Mouse (Mus musculus) limb, embryonic 11.5 days (tissue): ENCODE results near the gene Mn1. TPM values are rescaled to one million over a fixed set of nuclear protein-coding genes. Genes with fewer than 3 reads are reported as not detected.

ENCODE experiments used
- ATAC-seq: fragments of 200-750 bp; cut with Nextera tagmentation; 2 replicates; pipeline ENCODE4 v1.8.0; 2017; ENCODE audit warnings: low read depth; ENCODE audit not compliant: insufficient number of reproducible peaks, low FRiP score, low TSS enrichment
- DNase-seq: peaks from one replicate; pipeline ENCODE4 v3.0.0-alpha.2; 2015; ENCODE audit warnings: low spot score
- H3K27ac ChIP-seq: fragments of 300-500 bp; sonication (generic); replicated peaks from 2 replicates; pipeline ENCODE4 v1.5.1; 2014; ENCODE audit warnings: low read depth, mild to moderate bottlenecking, low read length
- H3K27me3 ChIP-seq: fragments of 300-500 bp; sonication (generic); 2 replicates; pipeline ENCODE4 v1.6.1; 2014; ENCODE audit warnings: mild to moderate bottlenecking, low read length, mixed read lengths; ENCODE audit not compliant: control insufficient read depth, insufficient read depth
- H3K36me3 ChIP-seq: fragments of 300-500 bp; sonication (generic); 2 replicates; pipeline ENCODE4 v1.6.1; 2014; ENCODE audit warnings: mild to moderate bottlenecking, low read length, moderate library complexity, mixed read lengths; ENCODE audit not compliant: control insufficient read depth, insufficient read depth
- H3K4me1 ChIP-seq: fragments of 300-500 bp; sonication (generic); 2 replicates; pipeline ENCODE4 v1.6.1; 2014; ENCODE audit warnings: low read length, mixed read lengths; ENCODE audit not compliant: control insufficient read depth, insufficient read depth
- H3K4me2 ChIP-seq: fragments of 300-500 bp; sonication (generic); 2 replicates; pipeline ENCODE4 v1.6.1; 2014; ENCODE audit warnings: low read depth, mild to moderate bottlenecking, moderate library complexity; ENCODE audit not compliant: severe bottlenecking
- H3K4me3 ChIP-seq: fragments of 300-500 bp; sonication (generic); 2 replicates; pipeline ENCODE4 v1.5.1; 2014; ENCODE audit warnings: low read depth, low read length
- H3K9ac ChIP-seq: fragments of 300-500 bp; sonication (generic); 2 replicates; pipeline ENCODE4 v1.6.1; 2014; ENCODE audit warnings: mild to moderate bottlenecking, low read length
- H3K9me3 ChIP-seq: fragments of 300-500 bp; sonication (generic); 2 replicates; pipeline ENCODE4 v1.6.1; 2016; ENCODE audit warnings: low read length; ENCODE audit not compliant: control insufficient read depth
- WGBS: fragments of 180-500 bp; shearing (Covaris S2); extraction: QIAGEN DNeasy Blood & Tissue Kit; methylation state at CpG from one replicate; pipeline ENCODE4 v1.1.7; 2014; 5-methylcytosine and 5-hydroxymethylcytosine counted together
- polyA plus RNA-seq: library from polyadenylated mRNA; unstranded; fragments of >200 nt; fragmentation: Nextera tagmentation; extraction: Ambion mirVana; gene quantifications from 2 replicates; pipeline ENCODE4 v1.2.1, GENCODE M21; 2014

Mn1 gene
- polyA plus RNA-seq, 1 experiment from 2014 or later, result 12.4 TPM

GRCm38 (mm10) chr5:111489022-111489616 lies 72.0 kb downstream of the Mn1 start:
- no peak for DNase-seq
- Histone ChIP-seq H3K9ac (no peak overlapping the region), H3K27me3 (no peaks in the 10 kb centered on the region), H3K36me3 (no peaks in the 10 kb centered on the region), H3K4me1 (no peaks in the 10 kb centered on the region), H3K9me3 (no peaks in the 10 kb centered on the region), H3K4me3 (no peak overlapping the region), H3K4me2 (0 out of 2 replicates have a peak overlapping the region, but pooled peaks have one; percentile 10), H3K27ac (no peak overlapping the region)
- ATAC-seq, result no peak
- WGBS, result 57% methylated on average over 7 of the region's 7 CpGs

- ATAC-seq (no peak), DNase-seq (no peak)
- Histone ChIP-seq H3K27ac (no peak overlapping the region), H3K9ac (no peak overlapping the region), H3K9me3 (no peaks in the 10 kb centered on the region), H3K4me1 (no peaks in the 10 kb centered on the region), H3K4me2 (no peak overlapping the region), H3K4me3 (no peak overlapping the region), H3K36me3 (no peaks in the 10 kb centered on the region), H3K27me3 (no peaks in the 10 kb centered on the region)
- 67% methylated on average over 4 of the region's 4 CpGs for WGBS
Measured at GRCm38 (mm10) chr5:111490599-111490998, 73.4 kb downstream of the Mn1 start.

GRCm38 (mm10) chr5:111491485-111491884 lies 74.3 kb downstream of the Mn1 start:
- Histone ChIP-seq H3K36me3 (no peaks in the 10 kb centered on the region), H3K4me3 (no peak overlapping the region), H3K27ac (no peak overlapping the region), H3K9ac (no peak overlapping the region), H3K9me3 (no peaks in the 10 kb centered on the region), H3K27me3 (no peaks in the 10 kb centered on the region), H3K4me2 (no peak overlapping the region), H3K4me1 (no peaks in the 10 kb centered on the region)
- DNase-seq (no peak), ATAC-seq (no peak)
- WGBS, result 85% methylated on average over 1 of the region's 1 CpGs

- Histone ChIP-seq H3K36me3 (no peaks in the 10 kb centered on the region), H3K4me3 (no peak overlapping the region), H3K4me1 (no peaks in the 10 kb centered on the region), H3K27me3 (no peaks in the 10 kb centered on the region), H3K27ac (no peak overlapping the region), H3K4me2 (no peak overlapping the region), H3K9me3 (no peaks in the 10 kb centered on the region), H3K9ac (no peak overlapping the region)
- ATAC-seq (no peak), DNase-seq (no peak)
- 51% methylated on average over 3 of the region's 3 CpGs for WGBS
Measured at GRCm38 (mm10) chr5:111500036-111500435, 82.9 kb downstream of the Mn1 start.

- ATAC-seq, result no peak
- Histone ChIP-seq H3K9ac (no peak overlapping the region), H3K27me3 (no peaks in the 10 kb centered on the region), H3K27ac (no peak overlapping the region), H3K4me1 (no peaks in the 10 kb centered on the region), H3K4me2 (no peak overlapping the region), H3K4me3 (no peak overlapping the region), H3K36me3 (no peaks in the 10 kb centered on the region), H3K9me3 (no peaks in the 10 kb centered on the region)
- no peak for DNase-seq
- WGBS, result 70% methylated on average over 13 of the region's 13 CpGs
Measured at GRCm38 (mm10) chr5:111501691-111502441, 84.7 kb downstream of the Mn1 start.

GRCm38 (mm10) chr5:111505241-111505640 lies 88.1 kb downstream of the Mn1 start:
- H3K4me1 ChIP-seq, result peaks cover 14% of the 10 kb centered on the region
- no peak for ATAC-seq
- no peak for DNase-seq
- H3K4me2 ChIP-seq, result no peak overlapping the region
- H3K27me3 ChIP-seq, result no peaks in the 10 kb centered on the region
- H3K9ac ChIP-seq, result no peak overlapping the region
- no peak overlapping the region for H3K4me3 ChIP-seq
- WGBS, result 88% methylated on average over 6 of the region's 6 CpGs
- H3K27ac ChIP-seq, result no peak overlapping the region
- no peaks in the 10 kb centered on the region for H3K36me3 ChIP-seq
- no peaks in the 10 kb centered on the region for H3K9me3 ChIP-seq

GRCm38 (mm10) chr5:111505824-111506223 lies 88.7 kb downstream of the Mn1 start:
- WGBS, result 90% methylated on average over 6 of the region's 6 CpGs
- ATAC-seq, result no peak
- H3K4me1 ChIP-seq, result peaks cover 15% of the 10 kb centered on the region

GRCm38 (mm10) chr5:111506410-111506809 lies 89.2 kb downstream of the Mn1 start:
- Histone ChIP-seq H3K4me1 (peaks cover 15% of the 10 kb centered on the region), H3K9ac (no peak overlapping the region), H3K27ac (no peak overlapping the region; the same call in 1 of the 2 replicates), H3K36me3 (no peaks in the 10 kb centered on the region), H3K4me3 (no peak overlapping the region), H3K4me2 (no peak overlapping the region), H3K9me3 (no peaks in the 10 kb centered on the region), H3K27me3 (no peaks in the 10 kb centered on the region)
- DNase-seq (no peak), ATAC-seq (no peak)
- 26% methylated on average over 12 of the region's 12 CpGs for WGBS

More at GRCm38 (mm10) chr5:111505824-111506223, 88.7 kb downstream of the Mn1 start:
- no peaks in the 10 kb centered on the region for H3K9me3 ChIP-seq
- no peaks in the 10 kb centered on the region for H3K27me3 ChIP-seq
- no peak overlapping the region for H3K27ac ChIP-seq
- no peaks in the 10 kb centered on the region for H3K36me3 ChIP-seq
- no peak overlapping the region for H3K4me3 ChIP-seq
- H3K9ac ChIP-seq, result no peak overlapping the region
- DNase-seq, result no peak
- H3K4me2 ChIP-seq, result no peak overlapping the region
